Mouse (Mus musculus) kidney, adult 9 months (tissue): Measurements from ENCODE around the gene Pnmt.

ENCODE experiments used
- DNase-seq: peaks from one replicate; pipeline ENCODE4 v3.0.0; 2022

Gene Pnmt

GRCm38 (mm10) chr11:98385638-98386585 is at the start of gene Pnmt:
TSS of gene Pnmt (plus strand) at chr11:98386450.
- no peak for DNase-seq

- DNase-seq = peak; percentile 58
These were observed 47.7 kb upstream of the Pnmt start for GRCm38 (mm10) chr11:98338507-98338961.

- no peak for DNase-seq
These were observed 47.2 kb upstream of the Pnmt start for GRCm38 (mm10) chr11:98339071-98339501.

- no peak for DNase-seq
These were observed 46.5 kb upstream of the Pnmt start for GRCm38 (mm10) chr11:98339679-98340287.

- DNase-seq = no peak
These were observed 45.7 kb upstream of the Pnmt start for GRCm38 (mm10) chr11:98340597-98340996.

GRCm38 (mm10) chr11:98341174-98341573 is 45.1 kb upstream of the Pnmt start:
- no peak for DNase-seq

GRCm38 (mm10) chr11:98342000-98342945 is 44.0 kb upstream of the Pnmt start:
- peak; percentile 98 for DNase-seq

- peak; percentile 87 for DNase-seq
These were observed 41.0 kb upstream of the Pnmt start for GRCm38 (mm10) chr11:98345253-98345652.

- no peak for DNase-seq
These were observed 40.1 kb upstream of the Pnmt start for GRCm38 (mm10) chr11:98346168-98346567.

- peak; percentile 59 for DNase-seq
These were observed 38.7 kb upstream of the Pnmt start for GRCm38 (mm10) chr11:98347385-98348082.

- DNase-seq = peak; percentile 56
These were observed 37.9 kb upstream of the Pnmt start, which contains the start of gene Ppp1r1b for GRCm38 (mm10) chr11:98348083-98348961. TSS of gene Ppp1r1b (plus strand) at chr11:98348404.

- DNase-seq = no peak
These were observed 36.9 kb upstream of the Pnmt start for GRCm38 (mm10) chr11:98349308-98349707.

- no peak for DNase-seq
These were observed 33.8 kb upstream of the Pnmt start for GRCm38 (mm10) chr11:98352272-98352990.

GRCm38 (mm10) chr11:98353651-98354211 is 32.5 kb upstream of the Pnmt start:
- DNase-seq = peak; percentile 72

- DNase-seq = no peak
These were observed 31.8 kb upstream of the Pnmt start for GRCm38 (mm10) chr11:98354445-98354844.

GRCm38 (mm10) chr11:98355732-98356299 is 30.4 kb upstream of the Pnmt start:
- DNase-seq = peak; percentile 77

GRCm38 (mm10) chr11:98356625-98357394 is 29.4 kb upstream of the Pnmt start:
- no peak for DNase-seq

- no peak for DNase-seq
These were observed 28.7 kb upstream of the Pnmt start for GRCm38 (mm10) chr11:98357396-98358160.
